Mouse (Mus musculus) bone marrow, adult 2 months (tissue): ENCODE data around the gene Marc2. TPM values are rescaled to one million over a fixed set of nuclear protein-coding genes. Genes with fewer than 3 reads are reported as not detected.

Experiments
- H3K27ac ChIP-seq: fragments of 200-500 bp; 2 replicates; pipeline ENCODE4 v1.5.1; 2012; ENCODE audit warnings: low read depth, mild to moderate bottlenecking, control low read depth, inconsistent platforms, low read length; ENCODE audit not compliant: control insufficient read depth, poor library complexity, insufficient read depth
- H3K4me1 ChIP-seq: fragments of 200-500 bp; 2 replicates; pipeline ENCODE4 v1.6.1; 2011; ENCODE audit warnings: low read length; ENCODE audit not compliant: control insufficient read depth, insufficient read depth
- H3K4me3 ChIP-seq: fragments of 200-500 bp; replicated peaks from 2 replicates; pipeline ENCODE3; 2011; ENCODE audit warnings: mild to moderate bottlenecking, low read depth, low read length, control low read depth; ENCODE audit not compliant: control insufficient read depth
- CTCF ChIP-seq: fragments of 200-500 bp; IDR thresholded peaks from 2 replicates; pipeline ENCODE4 v1.5.1; 2011; ENCODE audit warnings: low read length, control low read depth; ENCODE audit not compliant: control insufficient read depth, insufficient read depth
- POLR2A ChIP-seq: fragments of 200-500 bp; IDR thresholded peaks from 2 replicates; pipeline ENCODE4 v1.6.1; 2011; ENCODE audit warnings: low read depth, mild to moderate bottlenecking, control low read depth, low read length, borderline replicate concordance; ENCODE audit not compliant: control insufficient read depth
- WGBS: fragments of 180-500 bp; shearing (Covaris S2); methylation state at CpG from one replicate; pipeline ENCODE4 v1.1.7; 2018; 5-methylcytosine and 5-hydroxymethylcytosine counted together
- polyA plus RNA-seq: library from polyadenylated mRNA; stranded (reverse); fragments of >200 nt; gene quantifications from 2 replicates; pipeline ENCODE4 v1.2.4, GENCODE M21; 2011; ENCODE audit warnings: low replicate concordance; ENCODE audit not compliant: missing spikeins, insufficient read depth, insufficient read length

Gene Marc2
- polyA plus RNA-seq, 1 experiment = 103 TPM

DNA sequence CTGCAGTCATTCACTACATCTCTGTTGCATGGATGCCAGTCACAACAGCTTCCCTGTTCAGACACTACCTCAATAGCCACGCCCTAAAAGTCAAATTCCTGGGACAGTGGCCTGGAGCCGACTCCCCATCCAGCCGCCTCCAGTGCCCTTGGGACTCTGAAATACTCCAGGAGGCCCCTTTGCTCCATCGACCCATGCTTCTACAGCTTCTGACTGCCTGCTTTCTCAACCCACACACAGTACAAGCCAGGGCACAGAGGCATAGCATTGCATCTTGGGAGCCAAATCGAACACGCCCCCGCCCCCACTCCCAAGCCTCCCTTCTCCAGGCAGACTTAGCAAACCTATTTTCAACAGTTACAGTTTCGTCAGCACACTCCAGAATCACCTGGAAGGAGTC is 16.4 kb downstream of the Marc2 start:
- no peak overlapping the region for H3K4me3 ChIP-seq
- WGBS = 89% methylated on average over 8 of the region's 8 CpGs
- H3K4me1 ChIP-seq = no peaks in the 10 kb centered on the region
- no peak for TF ChIP-seq POLR2A
- no peak overlapping the region for H3K27ac ChIP-seq

DNA sequence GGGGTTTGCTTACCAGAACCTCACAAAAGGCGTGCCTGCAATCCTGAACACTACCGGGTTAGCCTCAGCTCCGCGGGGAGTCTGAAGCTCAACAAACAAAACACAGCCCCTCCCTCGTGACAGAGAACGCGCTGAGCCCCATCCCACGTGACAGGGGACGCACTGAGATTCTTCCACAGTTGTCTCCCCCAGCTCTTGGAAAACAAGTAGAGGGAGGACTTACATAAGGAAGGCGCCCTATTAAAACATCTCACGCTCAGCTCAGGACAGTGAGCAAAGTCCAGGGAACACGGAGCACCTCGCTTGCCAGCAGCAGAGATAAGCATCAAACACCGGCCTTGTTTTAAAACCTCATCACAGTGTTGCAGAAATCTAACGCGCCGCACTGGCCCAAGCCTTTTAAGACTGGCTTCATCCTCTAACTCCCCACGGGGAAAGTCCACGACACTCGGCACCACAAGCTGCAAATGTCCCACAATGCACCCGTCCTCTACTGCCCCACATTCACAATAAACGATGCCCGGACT is 19.0 kb downstream of the Marc2 start:
- TF ChIP-seq CTCF (no peak), POLR2A (no peak)
- 86% methylated on average over 23 of the region's 23 CpGs for WGBS
- H3K4me3 ChIP-seq = no peak overlapping the region
- H3K4me1 ChIP-seq = no peaks in the 10 kb centered on the region; the same call in 1 of the 2 replicates
- no peak overlapping the region for H3K27ac ChIP-seq

DNA sequence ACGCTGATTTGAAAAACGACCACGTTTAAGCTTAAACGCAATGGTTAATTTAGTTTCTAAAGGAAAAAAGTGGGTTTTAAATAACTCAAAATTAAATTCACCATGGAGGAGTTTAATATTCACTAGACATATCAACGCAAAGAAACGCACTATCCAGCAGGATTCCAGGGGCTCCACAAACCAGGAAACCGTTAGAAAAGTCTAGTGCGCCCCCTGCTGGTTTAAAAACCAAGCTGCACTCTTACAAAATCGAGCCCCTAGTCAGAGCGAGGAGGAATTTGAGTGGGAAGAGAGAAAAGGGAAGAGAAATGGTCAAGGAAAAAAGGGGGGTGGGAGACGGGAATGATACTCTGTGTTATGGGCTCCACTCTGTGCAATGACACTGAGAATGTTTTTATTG is 21.2 kb downstream of the Marc2 start:
- no peaks in the 10 kb centered on the region; the same call in 1 of the 2 replicates for H3K4me1 ChIP-seq
- TF ChIP-seq CTCF = peak; percentile 35; the same call in 1 of the 2 replicates
- no peak for TF ChIP-seq POLR2A
- no peak overlapping the region for H3K27ac ChIP-seq
- WGBS = 28% methylated on average over 11 of the region's 11 CpGs
- H3K4me3 ChIP-seq = no peak overlapping the region

GRCm38 (mm10) chr1:184824439-184824851 is 21.8 kb downstream of the Marc2 start:
- 5% methylated on average over 12 of the region's 12 CpGs for WGBS
- H3K27ac ChIP-seq = no peak overlapping the region
- H3K4me1 ChIP-seq = no peaks in the 10 kb centered on the region; the same call in 1 of the 2 replicates
- H3K4me3 ChIP-seq = no peak overlapping the region
- TF ChIP-seq POLR2A (no peak), CTCF (peak; percentile 98)

GRCm38 (mm10) chr1:184822678-184823077 is 23.6 kb downstream of the Marc2 start:
- Histone ChIP-seq H3K27ac (no peak overlapping the region), H3K4me3 (no peak overlapping the region), H3K4me1 (no peaks in the 10 kb centered on the region; the same call in 1 of the 2 replicates)
- TF ChIP-seq POLR2A = no peak
- TF ChIP-seq CTCF = no peak
- 87% methylated on average over 11 of the region's 11 CpGs for WGBS

DNA sequence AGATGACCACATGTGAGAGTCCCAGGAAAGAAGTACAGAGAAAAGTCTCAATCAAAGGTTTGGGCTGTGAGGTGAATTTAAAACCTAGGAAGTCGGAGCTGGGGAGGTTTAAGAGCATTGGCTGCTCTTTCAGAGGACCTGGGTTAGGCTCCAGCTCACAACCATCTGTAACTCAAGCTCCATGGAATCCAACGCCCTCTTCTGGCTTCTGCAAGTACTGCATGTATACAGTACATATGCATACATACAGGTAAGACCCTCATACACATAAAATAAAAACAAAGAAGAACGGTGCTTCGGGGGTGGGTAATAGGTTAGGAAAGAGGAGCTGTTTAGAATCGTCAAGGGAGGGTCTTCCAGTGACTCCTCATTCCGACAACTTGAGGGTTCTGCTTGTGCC is 28.5 kb downstream of the Marc2 start:
- no peak overlapping the region for H3K27ac ChIP-seq
- H3K4me1 ChIP-seq = no peaks in the 10 kb centered on the region
- H3K4me3 ChIP-seq = no peak overlapping the region
- TF ChIP-seq CTCF (no peak), POLR2A (no peak)
- 79% methylated on average over 6 of the region's 6 CpGs for WGBS

DNA sequence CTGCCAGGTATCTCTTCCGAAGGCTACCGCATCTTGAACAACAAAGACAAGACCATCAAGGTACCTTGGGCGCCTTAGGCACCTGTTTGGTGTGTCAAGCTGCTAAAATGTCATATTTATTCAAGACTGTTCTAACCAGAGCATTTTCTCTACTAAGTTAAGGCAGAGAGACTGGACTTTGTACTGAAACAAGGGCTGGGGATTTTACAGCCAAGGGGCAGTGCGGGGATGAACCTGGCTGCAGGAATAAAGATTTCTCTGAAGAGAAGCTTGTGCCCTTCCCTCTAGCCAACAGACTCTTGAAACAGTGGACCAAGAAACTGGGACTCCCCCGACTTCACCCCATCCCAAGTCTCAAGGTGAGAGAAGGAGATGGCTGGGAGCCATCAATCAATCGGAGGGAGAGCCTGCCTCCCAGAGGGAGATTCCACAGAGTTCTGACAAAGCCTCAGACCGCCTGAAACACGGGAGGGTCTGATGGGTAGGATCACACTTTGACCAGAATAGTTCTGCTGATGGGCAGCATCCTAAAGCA is 34.5 kb downstream of the Marc2 start:
- H3K4me1 ChIP-seq = peaks cover 3% of the 10 kb centered on the region
- H3K4me3 ChIP-seq = no peak overlapping the region
- 82% methylated on average over 8 of the region's 8 CpGs for WGBS
- no peak for TF ChIP-seq CTCF
- TF ChIP-seq POLR2A = no peak
- no peak overlapping the region for H3K27ac ChIP-seq

GRCm38 (mm10) chr1:184810780-184811575 is 35.3 kb downstream of the Marc2 start, which contains the start of gene Marc1:
TSS of gene Marc1 (minus strand) at chr1:184811313.
- Histone ChIP-seq H3K4me1 (peaks cover 3% of the 10 kb centered on the region), H3K4me3 (no peak within 1 kb of the TSS), H3K27ac (no peak within 1 kb of the TSS; the same call in 1 of the 2 replicates)
- 34% methylated on average over 50 of the region's 52 CpGs for WGBS
- no peak for TF ChIP-seq CTCF
- TF ChIP-seq POLR2A = no peak
